Mouse (Mus musculus): ENCODE results near the gene Gm42906. TPM values are rescaled to one million over a fixed set of nuclear protein-coding genes. Genes with fewer than 3 reads are reported as not detected.
A peak's percentile ranks its signal among the peaks of the same experiment; 100 is the strongest.

Gene Gm42906
- polyA plus RNA-seq, 1 experiment from 2014 or later = 0.52 TPM

DNA sequence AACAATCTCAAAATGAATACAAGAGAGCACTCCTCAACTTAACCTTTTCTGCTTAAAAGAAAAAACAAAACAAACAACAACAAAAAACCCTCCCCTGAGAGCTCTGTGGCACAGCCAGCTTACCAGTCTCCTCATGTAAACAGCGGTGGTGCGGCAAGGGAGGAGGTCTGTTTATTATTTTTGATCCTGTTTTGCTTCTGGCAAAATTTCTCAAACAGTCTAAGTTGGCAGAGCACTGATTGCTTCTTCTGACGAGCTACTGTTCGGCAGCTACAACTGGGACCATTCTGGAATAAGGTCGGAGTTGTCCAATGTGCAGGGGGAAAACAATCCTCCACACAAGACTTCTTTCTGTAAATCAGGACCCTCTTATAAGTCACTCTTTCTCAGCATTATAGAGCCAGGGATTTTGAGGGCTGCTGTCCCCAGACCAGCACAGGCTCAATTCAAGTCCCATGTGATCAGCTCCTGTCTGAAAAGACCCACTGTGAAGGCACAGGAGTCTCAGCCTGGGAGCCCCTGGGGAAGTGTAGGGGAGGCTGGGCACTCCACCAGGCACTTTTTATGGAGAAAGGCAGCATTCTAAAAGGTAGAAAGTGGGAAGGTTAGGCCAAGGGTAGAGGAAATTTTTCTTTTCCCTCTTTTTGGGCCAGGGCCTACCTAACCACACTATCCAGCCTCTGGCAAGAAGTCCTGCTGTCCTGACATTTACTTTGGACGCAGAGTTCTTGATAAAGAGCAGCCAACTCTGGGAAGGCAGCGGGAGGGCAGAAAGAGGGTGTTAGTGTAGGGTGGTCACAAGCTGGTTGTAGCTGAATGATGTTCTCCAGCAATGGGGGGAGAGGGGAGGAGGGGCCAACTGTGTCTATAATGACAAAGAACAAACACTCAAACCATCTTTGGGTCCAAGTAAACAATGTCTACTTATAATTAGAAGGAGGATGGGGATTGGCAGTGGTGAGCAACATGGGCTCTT is 253.2 kb downstream of the Gm42906 start:
- Histone ChIP-seq H3K36me3 (ENCODE audit: control insufficient read depth, insufficient read depth, low read length) (no peaks in the 10 kb centered on the region), H3K9ac (ENCODE audit: low read length) (no peak overlapping the region; the same call in 1 of the 2 replicates), H3K27me3 (ENCODE audit: control insufficient read depth, insufficient read depth, low read length) (no peaks in the 10 kb centered on the region), H3K4me3 (ENCODE audit: low read depth, low read length) (no peak overlapping the region), H3K9me3 (ENCODE audit: control insufficient read depth, low read length) (no peaks in the 10 kb centered on the region), H3K27ac (replicated peaks) (peak overlapping the region; percentile 71), H3K4me2 (replicated peaks; ENCODE audit: low read depth) (no peak overlapping the region), H3K4me1 (replicated peaks; ENCODE audit: control insufficient read depth, insufficient read depth) (no peaks in the 10 kb centered on the region; the same call in 1 of the 2 replicates)
- TF ChIP-seq CTCF (IDR thresholded peaks at IDR 0.05; ENCODE audit: low read depth) (no peak), EP300 (optimal IDR thresholded peaks at IDR 0.05) (no peak)
- WGBS = 51% methylated on average over 7 of the region's 7 CpGs
- ATAC-seq (ENCODE audit: low FRiP score, low TSS enrichment) (no peak), DNase-seq (ENCODE audit: low spot score) (no peak)

DNA sequence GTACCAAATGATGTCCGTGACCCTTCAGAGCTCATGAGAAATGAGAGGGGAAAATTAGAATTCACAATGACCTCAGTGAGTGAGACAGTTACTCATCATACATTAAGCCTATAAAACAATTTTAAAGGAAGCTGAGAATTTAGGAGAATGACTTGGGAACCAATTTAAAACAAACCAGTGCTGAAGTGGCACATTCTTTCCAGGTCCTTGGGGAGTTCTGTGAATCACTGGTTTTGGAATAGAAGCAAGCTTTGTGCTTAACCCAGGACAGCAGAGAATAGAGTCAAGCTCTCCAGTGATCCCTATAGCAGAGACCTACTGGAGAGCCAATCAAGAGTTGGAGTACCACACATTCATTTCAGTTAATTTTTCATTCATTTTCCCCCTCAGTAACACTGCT is 254.2 kb downstream of the Gm42906 start:
- Histone ChIP-seq H3K27ac (replicated peaks) (no peak overlapping the region), H3K27me3 (ENCODE audit: control insufficient read depth, insufficient read depth, low read length) (no peaks in the 10 kb centered on the region), H3K9me3 (ENCODE audit: control insufficient read depth, low read length) (no peaks in the 10 kb centered on the region), H3K9ac (ENCODE audit: low read length) (peak overlapping the region; percentile 13; the same call in 1 of the 2 replicates), H3K4me1 (replicated peaks; ENCODE audit: control insufficient read depth, insufficient read depth) (no peaks in the 10 kb centered on the region; the same call in 1 of the 2 replicates), H3K36me3 (ENCODE audit: control insufficient read depth, insufficient read depth, low read length) (no peaks in the 10 kb centered on the region), H3K4me3 (ENCODE audit: low read depth, low read length) (no peak overlapping the region), H3K4me2 (replicated peaks; ENCODE audit: low read depth) (no peak overlapping the region)
- ATAC-seq (ENCODE audit: low FRiP score, low TSS enrichment) (no peak), DNase-seq (ENCODE audit: low spot score) (no peak)
- 67% methylated on average over 1 of the region's 1 CpGs for WGBS
- TF ChIP-seq CTCF (IDR thresholded peaks at IDR 0.05; ENCODE audit: low read depth) = no peak
- no peak for TF ChIP-seq EP300 (optimal IDR thresholded peaks at IDR 0.05)

- TF ChIP-seq CTCF (IDR thresholded peaks at IDR 0.05; ENCODE audit: low read depth) = no peak
- peak; percentile 72 for ATAC-seq (ENCODE audit: low FRiP score, low TSS enrichment)
- WGBS = 74% methylated on average over 3 of the region's 3 CpGs
- Histone ChIP-seq H3K27ac (replicated peaks) (no peak overlapping the region), H3K4me1 (replicated peaks; ENCODE audit: control insufficient read depth, insufficient read depth) (peaks cover 5% of the 10 kb centered on the region; the same call in 1 of the 2 replicates), H3K4me3 (ENCODE audit: low read depth, low read length) (no peak overlapping the region), H3K9ac (ENCODE audit: low read length) (no peak overlapping the region), H3K4me2 (replicated peaks; ENCODE audit: low read depth) (no peak overlapping the region), H3K27me3 (ENCODE audit: control insufficient read depth, insufficient read depth, low read length) (no peaks in the 10 kb centered on the region), H3K9me3 (ENCODE audit: control insufficient read depth, low read length) (no peaks in the 10 kb centered on the region), H3K36me3 (ENCODE audit: control insufficient read depth, insufficient read depth, low read length) (no peaks in the 10 kb centered on the region)
- DNase-seq (ENCODE audit: low spot score) = no peak
Measured at GRCm38 (mm10) chr5:151170168-151170750, 257.7 kb downstream of the Gm42906 start.

- H3K36me3 ChIP-seq (ENCODE audit: control insufficient read depth, insufficient read depth, low read length) = no peaks in the 10 kb centered on the region
- H3K4me3 ChIP-seq (ENCODE audit: low read depth, low read length) = no peak overlapping the region
- H3K4me1 ChIP-seq (replicated peaks; ENCODE audit: control insufficient read depth, insufficient read depth) = peaks cover 5% of the 10 kb centered on the region; the same call in 1 of the 2 replicates
- no peak overlapping the region for H3K9ac ChIP-seq (ENCODE audit: low read length)
- H3K9me3 ChIP-seq (ENCODE audit: control insufficient read depth, low read length) = no peaks in the 10 kb centered on the region
- peak overlapping the region; percentile 50; the same call in 1 of the 2 replicates for H3K27ac ChIP-seq (replicated peaks)
- whole genome bisulfite sequencing = 45% methylated on average over 3 of the region's 3 CpGs
- DNase-seq (ENCODE audit: low spot score) = no peak
- no peaks in the 10 kb centered on the region for H3K27me3 ChIP-seq (ENCODE audit: control insufficient read depth, insufficient read depth, low read length)
- TF ChIP-seq EP300 (optimal IDR thresholded peaks at IDR 0.05) (no peak), CTCF (IDR thresholded peaks at IDR 0.05; ENCODE audit: low read depth) (no peak)
- H3K4me2 ChIP-seq (replicated peaks; ENCODE audit: low read depth) = no peak overlapping the region
- ATAC-seq (ENCODE audit: low FRiP score, low TSS enrichment) = peak; percentile 53
Measured at GRCm38 (mm10) chr5:151168191-151168590, 259.8 kb downstream of the Gm42906 start.

- H3K4me1 ChIP-seq (replicated peaks; ENCODE audit: control insufficient read depth, insufficient read depth) = peaks cover 5% of the 10 kb centered on the region; the same call in 1 of the 2 replicates
- DNase-seq (ENCODE audit: low spot score) (no peak), ATAC-seq (ENCODE audit: low FRiP score, low TSS enrichment) (no peak)
- no peak overlapping the region for H3K4me2 ChIP-seq (replicated peaks; ENCODE audit: low read depth)
- no peak overlapping the region for H3K9ac ChIP-seq (ENCODE audit: low read length)
- WGBS = 56% methylated on average over 6 of the region's 6 CpGs
- 0 out of 2 replicates have a peak overlapping the region, but pooled peaks have one; percentile 13 for H3K27ac ChIP-seq (replicated peaks)
- H3K36me3 ChIP-seq (ENCODE audit: control insufficient read depth, insufficient read depth, low read length) = no peaks in the 10 kb centered on the region
- no peak for TF ChIP-seq EP300 (optimal IDR thresholded peaks at IDR 0.05)
- no peak for TF ChIP-seq CTCF (IDR thresholded peaks at IDR 0.05; ENCODE audit: low read depth)
- no peaks in the 10 kb centered on the region for H3K27me3 ChIP-seq (ENCODE audit: control insufficient read depth, insufficient read depth, low read length)
- H3K9me3 ChIP-seq (ENCODE audit: control insufficient read depth, low read length) = no peaks in the 10 kb centered on the region
- no peak overlapping the region for H3K4me3 ChIP-seq (ENCODE audit: low read depth, low read length)
Measured at GRCm38 (mm10) chr5:151167641-151168040, 260.3 kb downstream of the Gm42906 start.

Data from stomach, postnatal 0 days (tissue).